Mouse (Mus musculus) erythroid progenitor cell, adult 5-6 weeks (primary cell): ENCODE measurements around the gene Scn3b. TPM values are rescaled to one million over a fixed set of nuclear protein-coding genes. Genes with fewer than 3 reads are reported as not detected.

Experiments used
- ATAC-seq: replicated peaks from 2 replicates; pipeline ENCODE4 v1.8.0; 2016; ENCODE audit warnings: moderate number of reproducible peaks, mild to moderate bottlenecking, moderate TSS enrichment, inconsistent platforms; ENCODE audit not compliant: poor library complexity, low FRiP score, severe bottlenecking
- total RNA-seq, 2 experiments: library from RNA; stranded (forward) in 1 of 2; stranded (reverse) in 1 of 2; fragments of 150-400 nt in 1 of 2; fragments of 186-747, 209-891 nt in 1 of 2; gene quantifications; 2 replicates each; pipeline versions ENCODE4 v1.2.3 to v1.2.4; 2015 to 2017; ENCODE audit warnings: low replicate concordance in 2 of 2

The Scn3b gene
- total RNA-seq, 2 experiments from 2014 or later: not detected

DNA sequence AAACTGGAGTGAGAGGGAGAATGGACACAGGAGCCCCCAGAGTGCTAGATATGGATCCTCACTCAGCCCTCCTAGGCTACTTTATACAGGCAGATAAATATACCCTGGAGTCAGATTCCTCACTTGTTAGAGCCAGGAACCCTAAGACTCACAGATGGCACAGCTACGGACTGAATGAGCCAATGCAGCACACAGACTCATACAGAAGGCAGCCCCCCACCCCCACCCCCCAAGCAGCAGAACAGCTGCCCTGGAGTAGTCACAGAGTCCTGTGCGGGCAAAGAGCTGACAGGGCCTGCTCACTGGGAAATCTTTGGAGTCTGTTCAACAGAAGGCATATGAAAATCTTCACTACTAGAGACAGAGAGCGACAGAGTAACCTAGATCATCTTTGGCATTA, 38.3 kb downstream of the Scn3b start:
- no peak for ATAC-seq

GRCm38 (mm10) chr9:40309876-40310275, 40.9 kb downstream of the Scn3b start:
- ATAC-seq: no peak

DNA sequence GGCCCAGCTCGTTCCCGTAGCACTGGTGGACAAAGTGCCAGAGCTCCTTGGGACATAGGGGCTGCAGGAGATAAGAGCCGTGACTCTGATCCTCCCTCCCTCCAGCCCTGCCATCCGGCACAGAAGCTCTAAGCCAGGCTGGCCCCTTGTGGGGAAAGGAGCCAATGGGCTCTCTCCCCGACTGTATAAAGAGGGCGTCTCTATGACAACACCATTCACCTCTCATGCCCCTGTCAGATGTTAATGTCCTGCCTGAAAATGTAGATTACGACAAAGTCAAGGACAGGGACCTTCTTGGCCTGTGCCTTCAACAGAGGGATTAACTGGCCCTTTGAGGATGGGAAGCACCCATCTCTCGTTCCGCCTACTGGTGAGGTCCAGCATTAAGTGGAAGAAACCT, 42.8 kb downstream of the Scn3b start:
- no peak for ATAC-seq

GRCm38 (mm10) chr9:40316865-40317660, 48.0 kb downstream of the Scn3b start:
- no peak for ATAC-seq

- ATAC-seq: no peak
Observed at GRCm38 (mm10) chr9:40317735-40318134, 48.7 kb downstream of the Scn3b start.

- ATAC-seq: no peak
Observed at GRCm38 (mm10) chr9:40318771-40319170, 49.8 kb downstream of the Scn3b start.

DNA sequence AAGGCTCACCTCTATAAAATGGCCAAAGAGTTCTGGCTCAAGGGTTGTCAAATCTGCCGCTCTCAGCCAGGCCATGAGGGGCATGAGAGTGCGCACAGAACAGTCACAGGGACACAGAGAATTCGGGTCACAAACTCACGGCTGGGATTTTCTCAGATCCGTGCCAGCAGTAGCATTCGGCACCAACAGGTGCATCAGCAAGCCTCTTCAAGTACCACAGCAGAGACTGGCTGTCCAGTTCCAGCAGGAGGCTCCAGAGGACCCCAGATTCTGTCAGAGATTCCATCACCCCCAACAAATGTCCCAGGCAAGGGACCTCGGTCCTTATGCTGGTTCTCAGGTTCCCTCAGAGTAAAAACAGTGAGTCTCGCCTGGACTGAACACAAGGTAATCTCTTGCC, 51.4 kb downstream of the Scn3b start:
- ATAC-seq: no peak

DNA sequence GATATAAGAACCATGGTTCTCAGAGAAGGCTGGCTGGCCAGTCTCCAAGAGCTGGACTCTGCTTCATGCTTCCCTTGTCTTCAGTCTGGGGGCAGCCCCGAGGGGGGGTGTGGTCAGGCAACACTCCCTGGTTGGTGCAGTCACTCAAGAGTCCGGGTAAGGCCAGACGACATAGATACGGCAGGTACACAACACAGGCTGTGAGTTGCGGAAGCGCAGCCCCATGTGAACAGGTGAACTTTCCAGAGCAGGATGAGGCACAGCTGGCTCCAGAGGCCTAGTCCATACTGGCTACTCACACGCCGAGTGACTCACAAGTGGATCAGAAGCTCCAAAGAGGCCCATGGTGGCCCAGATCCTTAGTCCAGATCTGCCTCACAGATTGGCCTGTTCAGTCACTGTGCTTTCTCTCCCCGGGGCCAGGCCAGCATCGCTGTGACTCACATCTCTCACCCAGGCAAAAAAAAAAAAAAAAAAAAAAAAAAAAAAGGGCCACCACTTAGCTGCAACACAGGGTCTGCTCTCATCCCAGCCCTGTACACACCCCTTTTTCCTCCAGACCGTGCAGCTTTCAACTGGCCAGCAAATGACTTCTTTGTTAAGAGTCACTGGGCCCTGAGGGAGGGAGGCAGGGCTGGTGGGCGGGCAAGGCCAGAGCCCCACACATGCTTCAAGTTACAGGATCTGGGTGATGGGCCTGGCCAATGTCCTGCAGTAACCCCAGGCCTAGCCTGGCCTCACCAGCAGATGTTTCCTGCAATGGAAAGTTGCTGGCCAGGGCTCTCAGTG, 52.1 kb downstream of the Scn3b start:
- ATAC-seq: no peak

GRCm38 (mm10) chr9:40321668-40322003, 52.6 kb downstream of the Scn3b start:
- ATAC-seq: no peak

DNA sequence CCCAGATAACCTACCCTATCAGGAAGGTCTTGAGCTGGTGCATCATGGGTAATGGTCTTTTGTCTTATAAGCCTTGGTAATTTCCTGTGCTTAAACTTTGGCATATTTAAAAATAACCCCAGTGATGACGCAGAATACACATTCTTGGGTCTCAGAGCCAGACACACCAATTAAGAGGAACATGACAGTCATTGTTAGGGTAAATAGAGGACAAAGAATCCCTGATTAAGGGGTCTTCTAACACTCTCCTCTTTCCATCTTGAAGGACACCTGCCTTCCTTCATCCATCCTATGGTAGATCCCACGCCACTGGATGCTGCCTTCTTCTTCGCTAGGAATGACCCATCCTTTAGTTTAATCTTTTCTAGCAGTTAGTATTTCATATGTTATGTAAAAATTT, 53.4 kb downstream of the Scn3b start:
- ATAC-seq: no peak

GRCm38 (mm10) chr9:40323171-40323570, 54.2 kb downstream of the Scn3b start:
- ATAC-seq: no peak

GRCm38 (mm10) chr9:40323773-40324172, 54.8 kb downstream of the Scn3b start:
- ATAC-seq: no peak

DNA sequence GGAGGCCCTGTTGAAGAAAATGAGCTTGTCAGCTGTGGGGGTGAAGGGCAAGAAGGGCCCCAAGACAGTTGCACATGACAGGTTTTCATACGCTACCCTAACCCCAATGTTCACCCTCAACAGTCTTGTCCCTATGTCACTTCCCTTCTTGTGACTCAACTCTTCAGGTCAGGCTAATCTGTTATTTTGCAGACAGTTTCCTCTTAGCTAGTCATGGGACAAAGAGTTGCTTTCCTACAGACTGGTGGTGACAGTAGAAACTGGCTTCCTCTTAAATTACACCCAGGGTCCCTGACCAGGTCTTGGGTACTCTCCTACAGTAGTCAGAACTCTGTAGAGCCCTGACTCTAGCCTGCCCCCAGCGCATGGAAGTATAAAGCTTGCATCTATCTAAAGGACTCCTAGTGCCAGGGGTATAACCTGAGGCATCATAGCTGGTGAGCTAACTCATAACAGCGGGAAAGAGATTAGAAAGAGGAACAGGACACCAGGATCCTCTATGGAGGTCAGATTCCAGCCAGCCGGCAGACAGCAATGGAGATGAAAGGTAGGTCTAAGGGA, 55.3 kb downstream of the Scn3b start:
- no peak for ATAC-seq

- ATAC-seq: no peak
Observed at GRCm38 (mm10) chr9:40324826-40325225, 55.8 kb downstream of the Scn3b start.

- ATAC-seq: no peak
Observed at GRCm38 (mm10) chr9:40326260-40326915, 57.4 kb downstream of the Scn3b start.

- peak; percentile 68 for ATAC-seq
Observed at GRCm38 (mm10) chr9:40330609-40331382, 61.8 kb downstream of the Scn3b start.

- no peak for ATAC-seq
Observed at GRCm38 (mm10) chr9:40331411-40332286, 62.6 kb downstream of the Scn3b start.

- no peak for ATAC-seq
Observed at GRCm38 (mm10) chr9:40332326-40332725, 63.3 kb downstream of the Scn3b start.
